Mouse (Mus musculus) neural tube, embryonic 14.5 days (tissue): ENCODE results near the gene Cdyl2. TPM values are rescaled to one million over a fixed set of nuclear protein-coding genes. Genes with fewer than 3 reads are reported as not detected.

Source experiments
- ATAC-seq: fragments of 200-750 bp; cut with Nextera tagmentation; 2 replicates; pipeline ENCODE4 v1.8.0; 2017; ENCODE audit warnings: low read depth, mild to moderate bottlenecking, moderate TSS enrichment, moderate library complexity
- H3K27ac ChIP-seq: fragments of 300-500 bp; sonication (generic); 2 replicates; pipeline ENCODE4 v1.5.1; 2014; ENCODE audit warnings: low read depth, mild to moderate bottlenecking, control low read depth, low read length, moderate library complexity, mixed read lengths
- H3K27me3 ChIP-seq: fragments of 300-500 bp; sonication (generic); 2 replicates; pipeline ENCODE4 v1.6.1; 2014; ENCODE audit warnings: low read length; ENCODE audit not compliant: control insufficient read depth, insufficient read depth
- H3K36me3 ChIP-seq: fragments of 300-500 bp; sonication (generic); 2 replicates; pipeline ENCODE4 v1.6.1; 2014; ENCODE audit warnings: low read length, mixed read lengths; ENCODE audit not compliant: control insufficient read depth, insufficient read depth
- H3K4me1 ChIP-seq: fragments of 300-500 bp; sonication (generic); 2 replicates; pipeline ENCODE4 v1.6.1; 2014; ENCODE audit warnings: low read length; ENCODE audit not compliant: control insufficient read depth, insufficient read depth
- H3K4me2 ChIP-seq: fragments of 300-500 bp; sonication (generic); 2 replicates; pipeline ENCODE4 v1.6.1; 2014; ENCODE audit warnings: mild to moderate bottlenecking, low read depth, low read length, control low read depth
- H3K4me3 ChIP-seq: fragments of 300-500 bp; sonication (generic); 2 replicates; pipeline ENCODE4 v1.5.1; 2014; ENCODE audit warnings: low read depth, low read length, control low read depth, mixed read lengths
- H3K9ac ChIP-seq: fragments of 300-500 bp; sonication (generic); replicated peaks from 2 replicates; pipeline ENCODE4 v1.6.1; 2014; ENCODE audit warnings: low read depth, mild to moderate bottlenecking, control low read depth, low read length, mixed read lengths
- H3K9me3 ChIP-seq: fragments of 300-500 bp; sonication (generic); 2 replicates; pipeline ENCODE4 v1.6.1; 2016; ENCODE audit warnings: low read length; ENCODE audit not compliant: control insufficient read depth
- WGBS: fragments of 180-500 bp; shearing (Covaris S2); extraction: QIAGEN DNeasy Blood & Tissue Kit; methylation state at CpG from one replicate; pipeline ENCODE4 v1.1.7; 2014; 5-methylcytosine and 5-hydroxymethylcytosine counted together
- polyA plus RNA-seq: library from polyadenylated mRNA; unstranded; fragments of >200 nt; fragmentation: Nextera tagmentation; extraction: Ambion mirVana; gene quantifications from 2 replicates; pipeline ENCODE4 v1.2.1, GENCODE M21; 2014

Gene Cdyl2
- polyA plus RNA-seq, 1 experiment from 2014 or later, result 13.6 TPM

DNA sequence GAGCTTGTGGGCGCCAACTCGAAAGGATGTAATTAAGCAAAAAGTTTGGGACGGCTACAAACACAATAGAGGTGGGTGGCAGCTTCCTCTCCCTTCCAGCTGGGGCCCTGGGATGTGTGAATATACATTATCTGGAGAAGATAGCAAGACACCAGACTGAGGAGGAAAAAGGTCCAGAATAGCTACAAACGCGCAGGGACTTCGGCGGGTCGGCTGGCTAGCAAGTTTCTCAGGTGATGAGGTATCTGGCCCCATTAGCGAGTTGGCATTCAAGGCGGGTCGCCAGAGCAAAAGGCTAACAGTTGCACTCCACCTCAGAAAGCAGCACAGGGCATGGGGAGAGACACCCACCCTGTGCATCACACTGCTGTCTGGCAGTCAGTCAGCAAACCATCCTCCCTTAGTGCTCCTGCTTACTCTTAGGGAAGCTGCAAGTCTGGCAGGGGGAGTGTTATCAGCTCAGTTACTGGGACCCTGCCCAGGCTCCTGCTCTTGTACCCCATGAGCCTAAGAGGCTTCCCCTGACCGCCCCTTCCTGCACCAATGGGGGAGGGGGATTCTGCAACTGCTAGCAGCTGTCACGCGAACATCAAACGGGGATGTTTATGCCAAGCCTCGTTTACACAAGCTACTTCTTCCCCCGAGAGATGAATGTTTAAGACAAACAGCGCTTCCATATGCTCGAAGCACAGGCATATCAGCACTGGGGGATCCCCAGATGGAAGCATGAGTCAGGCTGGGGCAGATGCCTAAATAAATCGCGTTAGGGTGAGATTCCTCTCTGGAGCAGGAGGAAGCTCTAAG is 111.4 kb downstream of the Cdyl2 start:
- Histone ChIP-seq H3K4me3 (no peak overlapping the region), H3K9me3 (no peaks in the 10 kb centered on the region), H3K4me2 (no peak overlapping the region), H3K27me3 (no peaks in the 10 kb centered on the region), H3K27ac (no peak overlapping the region), H3K36me3 (no peaks in the 10 kb centered on the region), H3K9ac (no peak overlapping the region), H3K4me1 (peaks cover 4% of the 10 kb centered on the region; the same call in 1 of the 2 replicates)
- peak; percentile 39; the same call in 1 of the 2 replicates for ATAC-seq
- 48% methylated on average over 21 of the region's 21 CpGs for WGBS

DNA sequence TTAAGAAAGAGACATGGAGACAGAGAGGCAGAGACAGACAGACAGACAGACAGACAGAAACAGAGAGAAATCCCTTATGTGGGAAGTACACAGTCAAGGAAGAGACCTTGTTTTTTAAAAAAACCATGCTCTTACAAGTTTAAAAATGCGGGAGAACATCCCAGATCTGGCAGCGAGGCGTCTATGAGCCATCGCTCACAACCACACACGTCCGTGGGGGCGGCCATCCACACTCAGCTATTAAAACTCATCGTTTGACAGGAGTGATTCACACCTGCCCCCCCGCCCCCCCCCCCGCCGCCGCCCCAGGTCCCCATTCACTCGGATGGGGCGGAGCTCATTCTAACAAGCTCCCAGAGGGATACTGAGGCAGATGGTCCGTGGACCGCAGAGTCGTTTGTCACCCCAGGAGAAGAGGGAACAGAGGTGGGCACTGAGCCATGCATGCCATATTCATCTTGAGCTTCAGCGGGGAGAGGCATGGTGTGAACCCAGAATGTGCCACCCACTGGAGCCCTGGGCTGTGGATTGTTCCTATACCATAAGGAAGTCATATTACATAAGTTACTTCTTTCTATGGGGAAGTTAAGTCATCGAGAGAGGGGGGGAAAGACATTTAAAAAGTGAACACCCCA is 113.0 kb downstream of the Cdyl2 start:
- H3K9me3 ChIP-seq, result no peaks in the 10 kb centered on the region
- 39% methylated on average over 19 of the region's 19 CpGs for WGBS

DNA sequence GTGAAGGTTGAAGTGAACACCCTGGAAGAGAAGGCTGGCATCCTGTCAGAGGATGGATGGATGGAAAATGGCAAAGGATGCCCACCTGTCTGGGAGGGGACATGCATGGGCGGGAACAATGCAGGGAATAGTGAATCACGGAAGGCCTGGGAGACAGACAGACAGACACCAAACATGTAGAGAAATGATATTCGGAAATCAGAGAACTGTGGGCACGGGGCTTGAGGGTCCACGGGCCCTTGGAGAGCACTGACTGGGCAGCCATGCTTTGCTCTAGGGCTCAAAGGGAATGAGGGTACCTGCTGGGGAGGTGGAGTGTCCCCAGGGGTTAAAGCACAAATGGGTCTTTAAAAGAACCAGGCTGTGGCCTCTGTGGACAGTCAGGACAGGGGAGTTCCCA is 113.6 kb downstream of the Cdyl2 start:
- Histone ChIP-seq H3K4me2 (no peak overlapping the region), H3K27ac (no peak overlapping the region), H3K9ac (no peak overlapping the region), H3K9me3 (no peaks in the 10 kb centered on the region), H3K36me3 (no peaks in the 10 kb centered on the region), H3K4me3 (no peak overlapping the region), H3K27me3 (no peaks in the 10 kb centered on the region), H3K4me1 (peaks cover 4% of the 10 kb centered on the region; the same call in 1 of the 2 replicates)
- WGBS, result 84% methylated on average over 5 of the region's 5 CpGs
- no peak for ATAC-seq

More for the DNA sequence above, 113.0 kb downstream of the Cdyl2 start:
- H3K4me2 ChIP-seq, result no peak overlapping the region
- H3K9ac ChIP-seq, result no peak overlapping the region
- peaks cover 4% of the 10 kb centered on the region; the same call in 1 of the 2 replicates for H3K4me1 ChIP-seq
- no peaks in the 10 kb centered on the region for H3K27me3 ChIP-seq
- no peak overlapping the region for H3K27ac ChIP-seq
- no peak overlapping the region for H3K4me3 ChIP-seq
- ATAC-seq, result peak; percentile 61; the same call in 1 of the 2 replicates
- H3K36me3 ChIP-seq, result no peaks in the 10 kb centered on the region

DNA sequence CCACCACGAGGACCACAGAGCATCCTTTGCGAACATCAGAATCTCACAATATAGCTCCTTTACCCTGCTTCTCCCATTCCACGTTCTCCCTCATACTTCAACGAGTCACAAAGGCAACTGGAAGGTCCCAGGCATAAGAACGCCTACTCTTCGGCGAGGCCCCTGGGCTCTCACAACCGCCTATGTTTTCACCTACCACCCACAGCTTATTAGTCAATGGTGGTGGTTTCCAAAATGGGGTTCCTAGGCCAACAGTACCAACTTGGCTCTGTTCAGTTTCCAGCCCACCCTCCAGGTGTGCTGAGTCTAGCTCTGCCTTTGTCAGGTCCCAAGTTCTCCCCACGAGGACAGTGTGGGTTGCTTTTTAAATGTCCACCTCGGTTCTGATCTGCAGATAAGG is 114.0 kb downstream of the Cdyl2 start:
- Histone ChIP-seq H3K4me2 (no peak overlapping the region), H3K4me3 (no peak overlapping the region), H3K9ac (no peak overlapping the region), H3K36me3 (no peaks in the 10 kb centered on the region), H3K9me3 (no peaks in the 10 kb centered on the region), H3K27me3 (no peaks in the 10 kb centered on the region), H3K4me1 (peaks cover 4% of the 10 kb centered on the region; the same call in 1 of the 2 replicates), H3K27ac (no peak overlapping the region)
- no peak for ATAC-seq
- 91% methylated on average over 10 of the region's 10 CpGs for WGBS

DNA sequence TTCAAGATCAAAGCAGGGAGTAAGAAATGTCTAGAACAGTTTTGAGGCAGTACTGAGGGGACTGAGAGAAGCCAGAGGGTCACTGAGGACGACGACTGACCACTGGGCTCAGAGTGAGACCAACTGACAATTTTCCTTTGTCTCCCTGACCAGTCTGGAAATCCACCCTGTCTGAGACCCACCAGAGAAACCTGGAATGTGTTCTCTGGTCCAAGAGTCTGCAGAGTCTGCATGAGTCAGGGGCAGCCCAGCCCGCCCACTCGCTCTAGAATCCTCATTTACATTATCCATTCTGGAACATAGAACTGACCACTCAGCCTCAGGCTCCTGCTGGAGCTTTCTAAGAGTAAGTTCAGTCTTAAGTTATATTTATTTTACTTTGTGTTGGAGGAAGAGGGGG is 114.9 kb downstream of the Cdyl2 start:
- no peak overlapping the region for H3K27ac ChIP-seq
- no peak overlapping the region for H3K9ac ChIP-seq
- no peaks in the 10 kb centered on the region for H3K36me3 ChIP-seq
- H3K4me1 ChIP-seq, result peaks cover 4% of the 10 kb centered on the region; the same call in 1 of the 2 replicates
- no peak overlapping the region for H3K4me2 ChIP-seq
- ATAC-seq, result no peak
- no peaks in the 10 kb centered on the region for H3K27me3 ChIP-seq
- 85% methylated on average over 4 of the region's 4 CpGs for WGBS
- H3K4me3 ChIP-seq, result no peak overlapping the region
- H3K9me3 ChIP-seq, result no peaks in the 10 kb centered on the region

DNA sequence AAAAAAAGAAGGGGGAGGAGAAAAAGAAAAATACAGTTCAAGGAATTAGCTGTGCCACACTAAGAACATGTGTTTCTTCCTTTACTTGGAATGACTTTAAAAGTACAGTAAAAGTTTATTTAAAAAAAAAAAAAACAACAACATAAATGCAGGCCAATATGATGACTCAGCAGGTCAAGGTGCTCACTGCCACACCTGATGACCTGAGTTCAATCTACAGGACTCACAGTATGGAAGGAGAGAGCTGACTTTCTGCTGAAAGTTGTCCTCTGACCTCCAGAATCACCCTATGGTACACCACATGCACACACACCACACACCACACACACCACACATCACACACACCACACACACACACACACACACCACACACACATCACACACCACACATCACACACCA is 116.4 kb downstream of the Cdyl2 start:
- no peak for ATAC-seq
- Histone ChIP-seq H3K9ac (no peak overlapping the region), H3K4me3 (no peak overlapping the region), H3K9me3 (no peaks in the 10 kb centered on the region), H3K4me2 (no peak overlapping the region), H3K36me3 (no peaks in the 10 kb centered on the region), H3K27me3 (no peaks in the 10 kb centered on the region), H3K27ac (no peak overlapping the region), H3K4me1 (no peaks in the 10 kb centered on the region)

DNA sequence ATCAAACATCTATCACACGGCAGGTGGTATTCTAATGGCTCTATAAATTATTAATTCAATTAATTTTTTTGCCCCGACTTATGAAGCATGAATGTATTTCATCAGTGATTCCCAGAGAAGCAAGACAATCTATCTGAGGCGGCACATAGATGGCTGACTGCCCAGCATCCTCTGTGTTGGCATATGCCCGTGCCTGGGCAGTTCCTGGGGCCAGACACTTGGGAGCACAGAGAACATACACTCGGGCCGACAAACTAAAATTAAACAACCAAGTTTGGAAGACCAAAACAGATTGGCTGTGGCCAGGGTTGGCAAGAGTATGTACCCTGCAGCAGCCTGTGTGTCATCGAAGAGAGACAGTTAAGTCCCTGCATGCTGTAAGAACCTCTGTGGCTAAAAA is 117.9 kb downstream of the Cdyl2 start:
- H3K9ac ChIP-seq, result no peak overlapping the region
- no peaks in the 10 kb centered on the region for H3K36me3 ChIP-seq
- no peak overlapping the region for H3K4me2 ChIP-seq
- no peak overlapping the region for H3K27ac ChIP-seq
- H3K27me3 ChIP-seq, result no peaks in the 10 kb centered on the region
- H3K4me3 ChIP-seq, result no peak overlapping the region
- no peaks in the 10 kb centered on the region for H3K4me1 ChIP-seq
- no peak for ATAC-seq
- H3K9me3 ChIP-seq, result no peaks in the 10 kb centered on the region
- WGBS, result 56% methylated on average over 7 of the region's 7 CpGs

DNA sequence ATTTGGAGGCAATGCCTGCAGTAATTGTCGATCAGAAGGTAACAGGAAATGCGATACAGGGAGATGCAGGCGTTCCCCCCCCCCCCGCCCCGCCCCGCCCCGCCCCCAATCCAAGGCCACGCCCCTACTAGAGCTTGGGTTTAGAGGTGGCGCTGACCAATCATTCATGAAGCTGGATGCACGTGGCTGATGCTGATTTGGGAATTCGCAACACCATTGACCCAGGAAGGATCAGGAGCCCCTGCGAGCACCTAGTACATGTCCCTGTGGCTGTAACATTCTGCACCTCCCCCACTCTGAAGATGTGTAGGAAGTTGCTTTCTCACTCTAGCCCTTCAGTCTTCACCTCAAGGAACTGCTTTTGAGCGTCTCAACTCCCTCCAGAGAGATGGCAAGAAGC is 126.6 kb downstream of the Cdyl2 start:
- no peaks in the 10 kb centered on the region for H3K4me1 ChIP-seq
- no peak overlapping the region for H3K9ac ChIP-seq
- no peaks in the 10 kb centered on the region for H3K9me3 ChIP-seq
- WGBS, result 43% methylated on average over 13 of the region's 13 CpGs
- H3K27ac ChIP-seq, result no peak overlapping the region
- H3K4me2 ChIP-seq, result no peak overlapping the region
- H3K27me3 ChIP-seq, result no peaks in the 10 kb centered on the region
- no peak overlapping the region for H3K4me3 ChIP-seq
- H3K36me3 ChIP-seq, result no peaks in the 10 kb centered on the region
- no peak for ATAC-seq

DNA sequence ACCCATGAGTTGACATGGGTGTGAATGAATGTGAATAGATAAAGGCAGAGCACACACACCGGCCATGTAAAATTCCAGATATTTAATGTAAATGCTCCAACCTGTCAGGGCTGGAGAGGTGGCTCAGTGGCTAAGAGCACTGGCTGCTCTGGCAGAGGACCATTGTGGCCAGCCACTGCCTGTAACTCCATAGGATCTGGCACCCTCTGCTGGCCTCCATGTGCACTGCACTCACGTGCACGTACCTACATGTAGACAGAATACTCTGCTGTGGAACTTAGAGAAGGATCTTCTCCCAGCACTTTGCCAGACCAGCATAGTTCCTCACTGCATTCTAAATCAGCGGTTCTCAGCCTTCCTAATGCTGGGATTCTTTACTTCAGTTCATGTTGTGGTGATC is 130.0 kb downstream of the Cdyl2 start:
- WGBS, result 93% methylated on average over 4 of the region's 4 CpGs
- ATAC-seq, result no peak
- no peak overlapping the region for H3K4me2 ChIP-seq
- no peaks in the 10 kb centered on the region for H3K36me3 ChIP-seq
- no peak overlapping the region for H3K4me3 ChIP-seq
- no peaks in the 10 kb centered on the region for H3K9me3 ChIP-seq
- no peak overlapping the region for H3K27ac ChIP-seq
- H3K4me1 ChIP-seq, result no peaks in the 10 kb centered on the region
- H3K9ac ChIP-seq, result no peak overlapping the region
- no peaks in the 10 kb centered on the region for H3K27me3 ChIP-seq
